Mouse (Mus musculus): ENCODE data around the gene Ppp1r9a. TPM values are rescaled to one million over a fixed set of nuclear protein-coding genes. Genes with fewer than 3 reads are reported as not detected.

Ppp1r9a gene
- polyA plus RNA-seq, 1 experiment, result 38.1 TPM

DNA sequence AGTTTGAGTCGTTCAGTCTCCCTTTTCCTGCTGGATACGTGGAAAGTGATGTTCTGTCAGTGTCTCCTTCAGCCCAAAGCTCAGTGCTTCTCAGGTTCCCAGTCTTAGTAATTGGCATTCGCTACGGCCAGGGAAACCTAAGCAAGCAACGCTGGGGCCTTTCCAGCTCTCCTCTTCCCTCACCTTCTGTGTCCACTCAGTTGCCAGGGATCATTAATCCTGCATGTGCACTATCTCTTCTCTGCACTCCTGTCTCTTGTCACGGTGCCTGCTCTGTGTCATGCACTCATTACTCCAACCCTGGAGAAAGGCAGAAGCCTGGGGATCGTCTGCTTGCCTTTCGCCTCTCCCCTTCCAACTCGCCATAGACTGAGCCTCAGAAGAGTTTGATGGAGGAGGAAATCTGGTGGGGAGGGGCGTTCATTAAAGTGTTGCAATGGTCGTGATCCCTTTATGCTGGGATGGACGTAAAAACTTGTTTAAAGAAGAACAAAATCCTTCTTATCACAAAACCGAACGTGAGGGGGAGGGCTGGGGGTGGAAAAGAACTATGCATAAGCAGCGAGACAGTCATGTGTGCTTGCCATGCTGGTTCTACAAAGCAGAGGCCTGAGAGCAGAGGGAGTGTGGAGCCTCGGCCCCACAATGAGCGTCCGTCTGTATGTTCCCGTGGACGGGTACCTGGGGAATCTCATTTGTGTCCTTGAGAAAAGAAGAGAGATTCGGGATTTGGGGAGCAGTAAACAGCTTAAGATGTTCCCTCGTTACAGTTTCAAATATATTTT is 103.0 kb downstream of the Ppp1r9a start:
- no peak overlapping the region for H3K27ac ChIP-seq (ENCODE audit: insufficient read depth, low read length)
- H3K4me1 ChIP-seq (ENCODE audit: control insufficient read depth, insufficient read depth, low read length), result peaks cover 7% of the 10 kb centered on the region
- no peaks in the 10 kb centered on the region for H3K36me3 ChIP-seq (ENCODE audit: control insufficient read depth, insufficient read depth, low read length, poor library complexity, severe bottlenecking)
- H3K4me3 ChIP-seq (ENCODE audit: low read depth, low read length), result no peak overlapping the region
- no peak overlapping the region for H3K9ac ChIP-seq (ENCODE audit: low read depth, poor library complexity, severe bottlenecking)
- no peak for TF ChIP-seq EP300 (IDR thresholded peaks at IDR 0.05; ENCODE audit: insufficient read depth, low read depth, low read length)
- no peak for TF ChIP-seq POLR2A (IDR thresholded peaks at IDR 0.05; ENCODE audit: insufficient read depth, low read length)
- TF ChIP-seq CTCF (IDR thresholded peaks at IDR 0.05; ENCODE audit: low read depth, low read length), result no peak
- no peaks in the 10 kb centered on the region for H3K9me3 ChIP-seq (replicated peaks; ENCODE audit: control insufficient read depth, insufficient read depth, low read length, poor library complexity, severe bottlenecking)
- H3K27me3 ChIP-seq (ENCODE audit: control insufficient read depth, insufficient read depth, low read length, poor library complexity, severe bottlenecking), result no peaks in the 10 kb centered on the region

GRCm38 (mm10) chr6:5006283-5006946 is 103.7 kb downstream of the Ppp1r9a start:
- peaks cover 7% of the 10 kb centered on the region for H3K4me1 ChIP-seq (ENCODE audit: control insufficient read depth, insufficient read depth, low read length)
- H3K9me3 ChIP-seq (replicated peaks; ENCODE audit: control insufficient read depth, insufficient read depth, low read length, poor library complexity, severe bottlenecking), result no peaks in the 10 kb centered on the region

DNA sequence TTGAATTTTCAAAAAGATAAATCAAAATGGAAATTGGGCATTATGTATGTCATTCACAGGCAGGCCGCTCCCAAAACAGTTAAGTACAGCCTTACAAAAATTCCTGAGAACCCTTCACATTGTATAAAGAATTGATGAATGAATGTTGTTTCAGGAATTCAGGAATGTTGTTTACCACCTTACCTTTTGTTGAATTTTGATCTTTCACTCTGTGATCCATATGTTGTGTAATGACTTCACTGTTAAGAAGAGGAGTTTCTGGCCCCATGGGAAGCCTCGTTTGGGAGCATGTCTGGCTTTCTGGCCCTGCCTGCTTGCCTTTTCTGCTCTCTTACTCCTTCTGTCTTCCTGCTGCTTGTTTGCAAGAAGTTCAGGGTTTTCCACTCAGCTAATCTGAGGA is 105.4 kb downstream of the Ppp1r9a start:
- Histone ChIP-seq H3K9ac (ENCODE audit: low read depth, poor library complexity, severe bottlenecking) (no peak overlapping the region), H3K27me3 (ENCODE audit: control insufficient read depth, insufficient read depth, low read length, poor library complexity, severe bottlenecking) (no peaks in the 10 kb centered on the region), H3K4me3 (ENCODE audit: low read depth, low read length) (no peak overlapping the region), H3K4me1 (ENCODE audit: control insufficient read depth, insufficient read depth, low read length) (peaks cover 8% of the 10 kb centered on the region), H3K9me3 (replicated peaks; ENCODE audit: control insufficient read depth, insufficient read depth, low read length, poor library complexity, severe bottlenecking) (no peaks in the 10 kb centered on the region), H3K27ac (ENCODE audit: insufficient read depth, low read length) (0 out of 2 replicates have a peak overlapping the region, but pooled peaks have one; percentile 13), H3K36me3 (ENCODE audit: control insufficient read depth, insufficient read depth, low read length, poor library complexity, severe bottlenecking) (no peaks in the 10 kb centered on the region)
- TF ChIP-seq POLR2A (IDR thresholded peaks at IDR 0.05; ENCODE audit: insufficient read depth, low read length), result no peak
- TF ChIP-seq EP300 (IDR thresholded peaks at IDR 0.05; ENCODE audit: insufficient read depth, low read depth, low read length), result no peak
- TF ChIP-seq CTCF (IDR thresholded peaks at IDR 0.05; ENCODE audit: low read depth, low read length), result no peak

More at GRCm38 (mm10) chr6:5006283-5006946, 103.7 kb downstream of the Ppp1r9a start:
- Histone ChIP-seq H3K9ac (ENCODE audit: low read depth, poor library complexity, severe bottlenecking) (no peak overlapping the region), H3K27me3 (ENCODE audit: control insufficient read depth, insufficient read depth, low read length, poor library complexity, severe bottlenecking) (no peaks in the 10 kb centered on the region), H3K4me3 (ENCODE audit: low read depth, low read length) (no peak overlapping the region), H3K27ac (ENCODE audit: insufficient read depth, low read length) (no peak overlapping the region), H3K36me3 (ENCODE audit: control insufficient read depth, insufficient read depth, low read length, poor library complexity, severe bottlenecking) (no peaks in the 10 kb centered on the region)
- no peak for TF ChIP-seq CTCF (IDR thresholded peaks at IDR 0.05; ENCODE audit: low read depth, low read length)
- TF ChIP-seq EP300 (IDR thresholded peaks at IDR 0.05; ENCODE audit: insufficient read depth, low read depth, low read length), result no peak
- TF ChIP-seq POLR2A (IDR thresholded peaks at IDR 0.05; ENCODE audit: insufficient read depth, low read length), result no peak

DNA sequence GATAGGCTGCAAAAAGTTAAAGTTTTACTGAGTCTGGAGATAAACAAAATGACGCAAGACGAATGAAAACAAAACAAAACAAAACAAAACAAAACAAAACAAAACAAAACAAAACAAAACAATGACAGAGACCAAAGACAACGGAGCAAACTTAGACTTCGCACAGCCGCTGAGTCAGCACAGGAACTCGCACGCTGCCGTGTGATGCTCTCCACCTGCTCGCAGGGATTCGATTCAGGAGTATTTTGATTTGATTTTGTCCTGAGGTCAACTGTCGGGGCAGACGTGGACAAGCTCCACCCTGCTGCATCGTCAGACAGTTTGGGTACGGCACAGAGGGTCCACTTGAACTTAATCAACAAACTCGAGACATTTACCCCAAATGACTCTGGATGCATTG is 105.9 kb downstream of the Ppp1r9a start:
- Histone ChIP-seq H3K9me3 (replicated peaks; ENCODE audit: control insufficient read depth, insufficient read depth, low read length, poor library complexity, severe bottlenecking) (no peaks in the 10 kb centered on the region), H3K4me3 (ENCODE audit: low read depth, low read length) (no peak overlapping the region), H3K9ac (ENCODE audit: low read depth, poor library complexity, severe bottlenecking) (no peak overlapping the region), H3K27ac (ENCODE audit: insufficient read depth, low read length) (0 out of 2 replicates have a peak overlapping the region, but pooled peaks have one; percentile 13), H3K4me1 (ENCODE audit: control insufficient read depth, insufficient read depth, low read length) (peaks cover 8% of the 10 kb centered on the region), H3K27me3 (ENCODE audit: control insufficient read depth, insufficient read depth, low read length, poor library complexity, severe bottlenecking) (no peaks in the 10 kb centered on the region), H3K36me3 (ENCODE audit: control insufficient read depth, insufficient read depth, low read length, poor library complexity, severe bottlenecking) (no peaks in the 10 kb centered on the region)
- TF ChIP-seq EP300 (IDR thresholded peaks at IDR 0.05; ENCODE audit: insufficient read depth, low read depth, low read length) (peak; percentile 48; the same call in 1 of the 2 replicates), POLR2A (IDR thresholded peaks at IDR 0.05; ENCODE audit: insufficient read depth, low read length) (no peak), CTCF (IDR thresholded peaks at IDR 0.05; ENCODE audit: low read depth, low read length) (no peak)

- H3K27ac ChIP-seq (ENCODE audit: insufficient read depth, low read length), result peak overlapping the region; percentile 61
- peak overlapping the region; percentile 7; the same call in 1 of the 2 replicates for H3K4me3 ChIP-seq (ENCODE audit: low read depth, low read length)
- TF ChIP-seq CTCF (IDR thresholded peaks at IDR 0.05; ENCODE audit: low read depth, low read length) (no peak), EP300 (IDR thresholded peaks at IDR 0.05; ENCODE audit: insufficient read depth, low read depth, low read length) (no peak), POLR2A (IDR thresholded peaks at IDR 0.05; ENCODE audit: insufficient read depth, low read length) (no peak)
Observed at GRCm38 (mm10) chr6:5010553-5011416, 108.1 kb downstream of the Ppp1r9a start.

More at GRCm38 (mm10) chr6:5010553-5011416, 108.1 kb downstream of the Ppp1r9a start:
- no peaks in the 10 kb centered on the region for H3K9me3 ChIP-seq (replicated peaks; ENCODE audit: control insufficient read depth, insufficient read depth, low read length, poor library complexity, severe bottlenecking)
- H3K9ac ChIP-seq (ENCODE audit: low read depth, poor library complexity, severe bottlenecking), result no peak overlapping the region
- H3K27me3 ChIP-seq (ENCODE audit: control insufficient read depth, insufficient read depth, low read length, poor library complexity, severe bottlenecking), result no peaks in the 10 kb centered on the region
- no peaks in the 10 kb centered on the region for H3K36me3 ChIP-seq (ENCODE audit: control insufficient read depth, insufficient read depth, low read length, poor library complexity, severe bottlenecking)
- H3K4me1 ChIP-seq (ENCODE audit: control insufficient read depth, insufficient read depth, low read length), result peaks cover 8% of the 10 kb centered on the region

Data from ES-Bruce4 (cell line).